Mouse (Mus musculus) thymus, adult 2 months (tissue): ENCODE data around the gene Ccdc136.

ENCODE experiments used
- CTCF ChIP-seq: fragments of 200-500 bp; IDR thresholded peaks from 2 replicates; pipeline ENCODE4 v1.5.1; 2012; ENCODE audit warnings: mild to moderate bottlenecking, control low read depth, low read length, moderate library complexity, borderline replicate concordance; ENCODE audit not compliant: control insufficient read depth, poor library complexity, insufficient read depth; ENCODE audit errors: extremely low read depth
- POLR2A ChIP-seq: fragments of 200-500 bp; IDR thresholded peaks from 2 replicates; pipeline ENCODE4 v1.6.1; 2012; ENCODE audit warnings: mild to moderate bottlenecking, low read length, control low read depth, moderate library complexity; ENCODE audit not compliant: control insufficient read depth, poor library complexity, insufficient read depth; ENCODE audit errors: extremely low read depth

DNA sequence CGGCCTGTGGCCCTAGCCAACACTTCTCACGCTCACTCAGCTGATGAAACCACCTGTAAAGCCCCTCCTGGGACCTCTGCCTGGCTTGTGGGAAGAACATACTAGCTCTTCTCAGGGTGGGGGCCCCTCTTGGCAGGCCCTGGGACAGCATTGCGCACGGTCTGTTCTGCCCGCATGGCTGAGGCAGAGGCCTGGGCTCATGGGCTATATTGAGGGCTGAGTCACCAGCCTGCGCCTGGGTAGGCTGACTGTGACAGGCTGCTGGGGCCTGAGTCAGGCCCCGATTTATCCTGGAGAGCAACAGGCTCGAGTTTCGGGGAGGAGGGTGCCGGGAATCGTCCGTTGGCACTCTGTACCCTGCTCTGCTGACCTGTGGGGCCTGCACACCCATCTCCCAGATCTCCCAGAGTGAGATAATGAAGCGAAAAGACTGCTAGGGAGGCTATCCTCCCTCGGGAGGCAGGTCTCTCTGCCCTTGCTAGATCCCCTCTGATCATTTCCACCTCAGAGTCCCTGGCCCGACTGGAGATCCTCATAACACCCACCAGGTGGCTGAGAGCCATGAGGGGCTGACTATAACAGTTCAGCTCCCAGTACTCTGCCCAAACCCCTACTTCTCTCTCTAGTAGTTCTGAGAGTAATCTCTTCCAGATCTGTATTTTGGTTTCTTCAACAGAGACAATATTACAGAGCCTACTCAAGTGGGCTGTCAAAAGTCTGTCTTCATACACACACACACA is 34.7 kb downstream of the Ccdc136 start:
- no peak for TF ChIP-seq CTCF
- TF ChIP-seq POLR2A: no peak
